Mouse (Mus musculus) hindbrain, embryonic 13.5 days (tissue): ENCODE measurements around the gene P2ry13. TPM values are rescaled to one million over a fixed set of nuclear protein-coding genes. Genes with fewer than 3 reads are reported as not detected.

Experiments used
- polyA plus RNA-seq: library from polyadenylated mRNA; unstranded; fragments of >200 nt; fragmentation: Nextera tagmentation; extraction: Ambion mirVana; gene quantifications from 2 replicates; pipeline ENCODE4 v1.2.1, GENCODE M21; 2015

Gene P2ry13
- polyA plus RNA-seq, 1 experiment from 2014 or later = 1.7 TPM

Other genes starting within 250 kb of the P2ry13 start
- gene Med12l, start 205.1 kb downstream of the P2ry13 start, polyA plus RNA-seq = 3.9 and 4.2 TPM in 2 replicates
- 0.92 and 1.4 TPM in 2 replicates for gene Gpr171, start 109.1 kb downstream of the P2ry13 start, polyA plus RNA-seq
- 3.0 and 3.8 TPM in 2 replicates for gene P2ry14, start 57.3 kb downstream of the P2ry13 start, polyA plus RNA-seq
- 0.29 TPM in 1 of 2 replicates, not detected in the other for gene Gpr87, start 15.8 kb downstream of the P2ry13 start, polyA plus RNA-seq
- 10.2 and 10.9 TPM in 2 replicates for gene P2ry12, start 52.0 kb upstream of the P2ry13 start, polyA plus RNA-seq
- gene Igsf10, start 133.5 kb upstream of the P2ry13 start, polyA plus RNA-seq = 3.3 and 3.7 TPM in 2 replicates